Mouse (Mus musculus): ENCODE data around the gene Samhd1.

GRCm38 (mm10) chr2:157128072-157128471 is 7.0 kb downstream of the Samhd1 start:
- TF ChIP-seq EP300 (IDR thresholded peaks at IDR 0.05; ENCODE audit: insufficient read depth, low read depth, low read length) (no peak), POLR2A (IDR thresholded peaks at IDR 0.05; ENCODE audit: insufficient read depth, low read length) (no peak), CTCF (IDR thresholded peaks at IDR 0.05; ENCODE audit: low read depth, low read length) (peak; percentile 40)
